Mouse (Mus musculus): ENCODE data around the gene Npy4r. TPM values are rescaled to one million over a fixed set of nuclear protein-coding genes. Genes with fewer than 3 reads are reported as not detected.

Gene Npy4r
- total and polyA plus RNA-seq, 3 experiments = not detected

DNA sequence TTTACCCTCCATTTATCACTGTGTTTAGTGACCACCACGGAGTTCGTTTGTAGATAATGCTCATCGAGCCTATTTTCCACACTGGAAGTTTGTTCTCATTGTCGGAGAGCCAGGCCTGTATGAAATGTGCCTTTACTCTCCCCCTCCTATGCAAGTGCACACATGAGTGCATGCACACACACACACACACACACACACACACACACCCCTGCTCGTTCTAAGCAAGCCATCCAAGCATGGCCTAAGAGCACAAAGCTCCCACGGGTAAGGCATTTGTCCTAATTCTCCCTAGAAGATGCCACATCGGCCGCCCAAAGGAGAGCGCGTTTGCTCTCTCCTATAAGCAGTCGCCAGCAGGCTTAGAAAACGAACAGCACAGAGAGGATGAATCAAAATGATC lies 3.5 kb upstream of the Npy4r start:
- H3K4me1 ChIP-seq (ENCODE audit: control insufficient read depth in 1 of 2, insufficient read depth in 2 of 2, low read length in 2 of 2) = no peaks in the 10 kb centered on the region

DNA sequence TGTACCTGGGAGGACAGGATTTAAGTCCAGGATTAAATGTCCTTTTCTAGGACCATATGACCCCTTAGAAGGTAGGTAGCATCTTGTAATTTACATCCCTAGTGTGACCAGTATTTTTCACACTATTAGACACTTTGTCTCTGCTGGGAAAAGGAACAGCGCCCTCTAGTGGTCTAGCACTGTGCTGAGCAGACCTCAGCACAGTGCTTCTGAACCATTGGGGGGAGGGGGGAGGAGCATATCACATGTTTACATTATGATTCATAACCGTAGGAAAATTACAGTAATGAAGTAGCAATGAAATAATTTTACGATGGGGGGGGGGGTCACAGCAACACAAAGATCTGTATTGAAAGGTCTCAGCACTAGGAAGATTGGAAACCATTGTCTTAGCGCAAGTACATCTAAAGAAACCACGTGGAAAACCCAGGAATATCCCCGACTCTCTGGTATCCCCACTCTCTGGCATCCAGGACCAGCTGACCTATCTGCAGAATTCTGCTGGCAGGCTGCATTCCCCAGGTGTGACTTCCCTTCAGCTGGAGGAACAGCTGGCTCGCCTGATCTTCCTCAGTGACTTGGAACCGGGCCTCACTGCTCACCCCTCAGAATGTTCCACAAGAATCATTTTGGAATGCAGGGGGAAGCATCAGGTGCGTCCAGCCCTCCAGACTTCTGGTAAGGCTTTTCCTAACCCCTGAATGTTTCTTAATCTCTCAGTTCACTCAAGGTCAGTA lies 2.5 kb upstream of the Npy4r start:
- H3K79me2 ChIP-seq (ENCODE audit: control insufficient read depth, insufficient read depth, low read length, poor library complexity) = no peaks in the 10 kb centered on the region
- H3K9me3 ChIP-seq (replicated peaks; ENCODE audit: insufficient read depth, low read length) = no peaks in the 10 kb centered on the region
- no peaks in the 10 kb centered on the region for H3K4me1 ChIP-seq (ENCODE audit: control insufficient read depth in 1 of 2, insufficient read depth in 2 of 2, low read length in 2 of 2)
- no peaks in the 10 kb centered on the region for H3K36me3 ChIP-seq (ENCODE audit: control insufficient read depth in 1 of 2, insufficient read depth in 2 of 2, low read length in 2 of 2)
- peak; percentile 39 for DNase-seq (ENCODE audit: low read depth, low spot score)
- H3K27ac ChIP-seq (ENCODE audit: control insufficient read depth, low read depth, low read length) = no peak overlapping the region
- no peak overlapping the region for H3K4me3 ChIP-seq (ENCODE audit: control insufficient read depth in 1 of 2, insufficient read depth in 1 of 2, low read depth in 2 of 2, low read length in 2 of 2)
- TF ChIP-seq CTCF (IDR thresholded peaks at IDR 0.05 in 2 of 3, conservative IDR thresholded peaks at IDR 0.05 in 1 of 3; ENCODE audit: control insufficient read depth in 1 of 3, insufficient read depth in 1 of 3, low read depth in 2 of 3, low read length in 3 of 3, poor library complexity in 1 of 3, severe bottlenecking in 1 of 3) (peak; percentile 62 to 74 (median 72)), USF2 (IDR thresholded peaks at IDR 0.05; ENCODE audit: borderline replicate concordance in 1 of 2, insufficient read depth in 1 of 2, low read depth in 1 of 2, low read length in 2 of 2) (no peak), POLR2AphosphoS5 (IDR thresholded peaks at IDR 0.05; ENCODE audit: borderline replicate concordance, low read depth, low read length) (no peak), MEF2A (IDR thresholded peaks at IDR 0.05; ENCODE audit: extremely low read depth, insufficient replicate concordance, low read depth, low read length, poor library complexity, severe bottlenecking) (no peak), MYC (IDR thresholded peaks at IDR 0.05; ENCODE audit: low read depth, low read length) (no peak), SMC3 (IDR thresholded peaks at IDR 0.05; ENCODE audit: low read depth, low read length) (peak; percentile 49), BHLHE40 (IDR thresholded peaks at IDR 0.05; ENCODE audit: borderline replicate concordance, low read depth, low read length) (no peak), KAT2A (conservative IDR thresholded peaks at IDR 0.05; ENCODE audit: low read depth, low read length) (no peak), MXI1 (IDR thresholded peaks at IDR 0.05; ENCODE audit: low read depth, low read length) (no peak), HCFC1 (IDR thresholded peaks at IDR 0.05; ENCODE audit: low read depth, low read length) (no peak), RAD21 (IDR thresholded peaks at IDR 0.05; ENCODE audit: low read depth, low read length) (peak; percentile 33), SIN3A (IDR thresholded peaks at IDR 0.05; ENCODE audit: low read length) (no peak), POLR2A (IDR thresholded peaks at IDR 0.05; ENCODE audit: control insufficient read depth in 1 of 2, insufficient read depth in 1 of 2, low read depth in 1 of 2, low read length in 2 of 2, poor library complexity in 1 of 2) (no peak), ZNF384 (IDR thresholded peaks at IDR 0.05; ENCODE audit: low read depth, low read length) (no peak)
- H3K27me3 ChIP-seq (ENCODE audit: control insufficient read depth in 1 of 2, insufficient read depth in 2 of 2, low read length in 2 of 2) = no peaks in the 10 kb centered on the region
- no peak overlapping the region for H3K9ac ChIP-seq (ENCODE audit: control insufficient read depth, low read depth, low read length, poor library complexity, severe bottlenecking)

More for the DNA sequence above, 3.5 kb upstream of the Npy4r start:
- Histone ChIP-seq H3K27ac (ENCODE audit: control insufficient read depth, low read depth, low read length) (no peak overlapping the region), H3K36me3 (ENCODE audit: control insufficient read depth in 1 of 2, insufficient read depth in 2 of 2, low read length in 2 of 2) (no peaks in the 10 kb centered on the region), H3K4me3 (ENCODE audit: control insufficient read depth in 1 of 2, insufficient read depth in 1 of 2, low read depth in 2 of 2, low read length in 2 of 2) (no peak overlapping the region), H3K9ac (ENCODE audit: control insufficient read depth, low read depth, low read length, poor library complexity, severe bottlenecking) (no peak overlapping the region), H3K27me3 (ENCODE audit: control insufficient read depth in 1 of 2, insufficient read depth in 2 of 2, low read length in 2 of 2) (no peaks in the 10 kb centered on the region), H3K79me2 (ENCODE audit: control insufficient read depth, insufficient read depth, low read length, poor library complexity) (no peaks in the 10 kb centered on the region), H3K9me3 (replicated peaks; ENCODE audit: insufficient read depth, low read length) (no peaks in the 10 kb centered on the region)
- DNase-seq (ENCODE audit: low read depth, low spot score) = no peak
- TF ChIP-seq POLR2AphosphoS2 (IDR thresholded peaks at IDR 0.05; ENCODE audit: low read length) (no peak), KAT2A (conservative IDR thresholded peaks at IDR 0.05; ENCODE audit: low read depth, low read length) (no peak), NELFE (IDR thresholded peaks at IDR 0.05; ENCODE audit: low read depth, low read length) (no peak), GATA1 (IDR thresholded peaks at IDR 0.05; ENCODE audit: low read depth, low read length) (no peak), MEF2A (IDR thresholded peaks at IDR 0.05; ENCODE audit: extremely low read depth, insufficient replicate concordance, low read depth, low read length, poor library complexity, severe bottlenecking) (no peak), HCFC1 (IDR thresholded peaks at IDR 0.05; ENCODE audit: low read depth, low read length) (no peak), TBP (IDR thresholded peaks at IDR 0.05; ENCODE audit: low read depth, low read length) (no peak), TAL1 (IDR thresholded peaks at IDR 0.05; ENCODE audit: low read length) (no peak), RAD21 (IDR thresholded peaks at IDR 0.05; ENCODE audit: low read depth, low read length) (no peak), ELF1 (IDR thresholded peaks at IDR 0.05; ENCODE audit: low read depth, low read length) (no peak), TCF12 (IDR thresholded peaks at IDR 0.05; ENCODE audit: low read depth, low read length) (no peak), POLR2AphosphoS5 (IDR thresholded peaks at IDR 0.05; ENCODE audit: borderline replicate concordance, low read depth, low read length) (no peak), E2F4 (IDR thresholded peaks at IDR 0.05; ENCODE audit: borderline replicate concordance, low read depth, low read length) (no peak), MYC (IDR thresholded peaks at IDR 0.05; ENCODE audit: low read depth, low read length) (no peak), BHLHE40 (IDR thresholded peaks at IDR 0.05; ENCODE audit: borderline replicate concordance, low read depth, low read length) (no peak), CHD2 (IDR thresholded peaks at IDR 0.05; ENCODE audit: low read length) (no peak), SMC3 (IDR thresholded peaks at IDR 0.05; ENCODE audit: low read depth, low read length) (no peak)
